Mouse (Mus musculus): ENCODE data around the gene Gm9611.
"Not testable (repeated sequence)": the region's sequence is repeated elsewhere in the genome, so short reads cannot be mapped to it uniquely, and the experiment has no call there.

Gene Gm9611

DNA sequence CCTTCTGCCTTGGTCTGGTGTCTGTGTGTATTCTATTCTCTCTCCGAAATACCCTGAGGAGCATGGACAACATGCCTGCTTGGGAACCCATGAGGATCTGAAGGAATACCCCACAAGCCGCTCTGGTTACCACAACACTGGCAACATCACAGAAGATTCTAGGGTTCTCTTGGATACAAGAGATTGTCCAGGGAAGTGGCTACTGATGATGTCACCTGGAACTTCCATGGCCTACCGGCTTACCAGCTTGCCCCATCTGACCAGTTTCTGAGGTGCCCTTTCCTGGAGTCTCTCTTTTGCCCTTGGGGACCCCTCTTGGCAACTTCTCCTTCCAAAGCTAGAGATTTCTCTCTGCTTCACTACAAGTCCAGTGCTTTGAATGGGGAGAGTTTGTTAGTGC, at the start of gene Gm9611:
TSS of gene Gm9611 (minus strand) at position 101 of the 400 bp plus-strand sequence.
- DNase-seq: not testable (repeated sequence)

DNA sequence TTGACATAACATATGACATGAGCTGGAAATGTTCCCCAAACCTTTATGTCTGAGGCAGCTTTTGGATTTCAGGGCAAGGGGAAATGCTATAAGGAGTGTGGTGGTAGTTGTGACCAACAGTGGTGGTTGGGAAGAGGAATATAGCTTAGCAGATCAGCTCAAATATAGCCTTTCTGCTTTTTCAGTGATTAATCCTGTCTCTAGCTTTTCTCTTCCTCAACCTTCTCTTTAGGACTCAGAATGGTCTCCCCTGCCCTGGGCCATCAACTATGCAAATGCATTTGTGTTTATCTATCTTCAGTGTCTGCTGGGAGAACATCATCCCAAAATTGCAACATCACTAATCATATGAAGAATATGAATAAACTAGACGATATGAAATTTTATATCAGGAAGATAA, 12.8 kb upstream of the Gm9611 start, which contains the start of gene Gm7995:
TSS of gene Gm7995 (plus strand) at position 301 of the 400 bp plus-strand sequence.
- DNase-seq: not testable (repeated sequence)

DNA sequence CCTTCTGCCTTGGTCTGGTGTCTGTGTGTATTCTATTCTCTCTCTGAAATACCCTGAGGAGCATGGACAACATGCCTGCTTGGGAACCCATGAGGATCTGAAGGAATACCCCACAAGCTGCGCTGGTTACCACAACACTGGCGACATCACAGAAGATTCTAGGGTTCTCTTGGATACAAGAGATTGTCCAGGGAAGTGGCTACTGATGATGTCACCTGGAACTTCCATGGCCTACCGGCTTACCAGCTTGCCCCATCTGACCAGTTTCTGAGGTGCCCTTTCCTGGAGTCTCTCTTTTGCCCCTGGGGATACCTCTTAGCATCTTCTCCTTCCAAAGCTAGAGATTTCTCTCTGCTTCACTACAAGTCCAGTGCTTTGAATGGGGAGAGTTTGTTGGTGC, 37.2 kb downstream of the Gm9611 start, which contains the start of gene Gm17026:
TSS of gene Gm17026 (minus strand) at position 101 of the 400 bp plus-strand sequence.
- not testable (repeated sequence) for DNase-seq
